Mouse (Mus musculus) urinary bladder, postnatal 14 days (tissue): Measurements from ENCODE around the gene Tesk1.

ENCODE experiments used
- DNase-seq: peaks from one replicate; pipeline ENCODE4 v3.0.0; 2021; ENCODE audit warnings: low spot score

Gene Tesk1

DNA sequence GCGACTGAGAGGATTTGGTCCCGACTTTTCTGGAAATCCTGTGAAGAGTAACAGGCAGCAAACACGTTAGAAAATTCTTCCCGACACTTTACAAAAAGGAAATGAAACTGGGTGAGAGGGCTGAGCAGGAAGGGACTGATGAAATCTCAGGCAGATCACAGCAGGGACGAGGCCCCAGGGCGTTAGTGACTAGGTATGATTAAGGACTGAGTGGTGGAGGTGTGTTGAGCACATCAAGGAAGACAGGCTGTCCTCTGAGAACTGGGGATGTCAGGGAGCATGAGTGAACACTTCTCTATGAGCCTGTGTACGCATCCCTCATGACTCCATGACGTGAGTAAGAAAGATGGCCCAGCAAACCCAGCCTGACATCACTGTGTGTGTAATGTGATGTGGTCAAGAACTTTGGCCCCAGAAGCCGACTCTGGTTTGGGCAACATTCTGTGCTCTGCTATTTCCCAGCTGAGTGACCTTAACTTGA lies 21.9 kb upstream of the Tesk1 start:
- DNase-seq = no peak

DNA sequence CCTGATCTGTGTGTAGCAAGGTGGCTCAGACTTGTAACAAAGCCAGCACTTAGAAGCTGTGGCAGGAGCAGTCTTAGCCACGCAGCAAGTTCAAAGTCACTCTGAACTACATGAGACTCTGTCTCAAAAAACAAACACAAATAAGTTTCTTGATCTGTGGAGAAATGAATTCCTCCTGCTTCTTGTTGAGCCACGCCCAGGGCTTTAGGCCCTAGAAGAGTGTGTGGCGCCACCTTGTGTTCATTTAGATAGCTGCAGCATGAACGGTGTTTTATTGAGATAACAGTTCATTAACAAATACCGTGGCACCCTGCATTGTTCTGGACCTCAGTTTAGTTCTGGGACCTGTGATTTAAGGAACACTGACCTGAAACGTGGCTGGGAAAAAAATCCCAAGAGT lies 21.4 kb upstream of the Tesk1 start:
- peak; percentile 84 for DNase-seq

DNA sequence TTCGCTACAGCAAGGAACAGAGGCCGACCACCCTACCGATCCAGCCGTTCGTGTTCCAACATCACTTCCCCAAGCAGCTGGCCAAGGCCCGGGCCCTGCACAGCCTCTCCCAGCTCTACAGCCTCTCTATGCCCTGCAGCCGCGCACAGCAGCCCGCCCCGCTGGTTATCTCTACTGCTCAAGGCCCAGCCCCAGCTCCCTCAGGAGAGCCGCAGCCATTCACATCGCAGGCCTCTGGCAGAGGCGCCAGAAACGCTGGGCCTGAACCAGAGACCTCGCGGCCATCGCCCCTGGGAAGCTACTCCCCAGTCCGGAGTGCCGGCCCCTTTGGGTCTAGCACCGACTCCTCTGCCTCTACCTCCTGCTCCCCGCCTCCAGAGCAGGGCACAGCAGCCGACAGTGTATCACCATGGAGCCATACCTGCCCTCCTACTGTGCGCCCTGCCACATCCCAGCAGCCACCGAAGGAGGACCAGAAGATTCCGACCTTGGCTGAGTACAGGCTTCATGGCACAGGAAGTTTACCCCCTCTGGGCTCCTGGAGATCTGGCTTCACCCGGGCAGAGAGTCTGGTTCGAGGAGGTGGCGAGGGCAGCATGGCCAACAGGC lies 20.0 kb upstream of the Tesk1 start:
- DNase-seq = no peak

DNA sequence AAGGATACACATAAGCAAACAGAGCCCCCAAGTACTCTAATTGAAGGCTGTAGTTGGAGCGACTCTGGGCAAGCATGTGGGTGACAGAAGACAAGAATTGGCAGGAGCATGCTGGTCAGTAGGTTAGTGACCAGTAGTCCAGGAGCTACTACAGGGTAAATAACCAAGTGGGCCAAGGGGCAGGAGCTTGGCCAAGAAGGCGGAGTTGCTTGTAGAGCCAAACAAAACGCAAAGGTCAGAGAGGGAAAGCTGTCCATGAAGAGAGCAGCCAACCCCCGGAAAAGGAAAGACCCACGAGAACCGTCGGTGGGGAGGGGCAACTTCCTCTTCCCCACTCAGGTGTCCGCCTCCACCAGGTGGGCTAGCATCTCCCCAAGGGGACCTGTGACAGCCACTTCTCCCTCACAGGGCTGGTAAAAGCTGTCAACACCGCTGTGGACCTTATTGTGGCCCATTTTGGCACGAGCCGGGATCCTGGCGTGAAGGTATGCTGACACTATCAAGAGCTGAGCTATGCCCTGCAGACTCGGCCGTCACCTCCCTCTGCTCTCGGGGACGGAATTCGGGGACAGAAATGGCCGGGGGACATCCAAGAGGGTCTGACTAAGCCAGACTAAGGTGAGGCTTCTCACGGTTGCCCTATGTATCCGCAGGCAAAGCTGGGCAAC lies 18.3 kb upstream of the Tesk1 start:
- no peak for DNase-seq

DNA sequence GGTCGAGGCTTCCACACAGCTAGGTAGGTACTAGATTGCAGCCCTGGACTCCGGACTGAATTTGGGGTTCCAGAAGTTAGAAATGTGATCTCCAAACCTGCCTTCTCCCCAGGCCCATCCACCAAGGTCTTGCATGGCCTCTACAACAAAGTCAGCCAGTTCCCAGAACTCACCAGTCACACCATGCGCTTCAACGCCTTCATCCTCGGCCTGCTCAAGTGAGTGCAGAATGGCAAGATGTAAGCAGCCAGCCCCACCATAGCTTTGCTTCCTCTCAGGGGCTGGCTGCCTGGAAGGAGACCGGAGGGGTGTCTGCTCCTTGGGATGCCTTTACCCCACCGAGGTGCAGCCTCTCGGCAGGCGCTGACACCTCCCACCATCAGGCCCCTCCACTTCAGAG lies 17.7 kb upstream of the Tesk1 start:
- no peak for DNase-seq

DNA sequence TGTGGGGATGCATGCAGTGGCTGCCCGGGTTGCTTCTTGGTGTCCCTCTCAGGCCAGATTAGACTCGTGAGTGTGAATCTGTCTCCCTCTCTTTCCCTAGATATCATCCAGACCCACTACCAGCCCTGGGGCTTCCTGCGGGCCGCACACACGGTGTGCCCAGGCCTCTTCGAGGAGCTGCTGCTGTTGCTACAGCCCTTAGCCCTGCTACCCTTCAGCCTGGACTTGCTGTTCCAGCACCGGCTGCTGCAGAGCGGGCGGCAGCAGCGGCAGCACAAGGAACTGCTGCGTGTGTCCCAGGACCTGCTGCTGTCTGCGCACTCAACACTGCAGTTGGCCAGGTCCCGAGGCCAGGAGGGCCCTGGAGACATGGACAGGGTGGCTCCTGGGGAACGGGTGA lies 16.5 kb upstream of the Tesk1 start:
- no peak for DNase-seq

DNA sequence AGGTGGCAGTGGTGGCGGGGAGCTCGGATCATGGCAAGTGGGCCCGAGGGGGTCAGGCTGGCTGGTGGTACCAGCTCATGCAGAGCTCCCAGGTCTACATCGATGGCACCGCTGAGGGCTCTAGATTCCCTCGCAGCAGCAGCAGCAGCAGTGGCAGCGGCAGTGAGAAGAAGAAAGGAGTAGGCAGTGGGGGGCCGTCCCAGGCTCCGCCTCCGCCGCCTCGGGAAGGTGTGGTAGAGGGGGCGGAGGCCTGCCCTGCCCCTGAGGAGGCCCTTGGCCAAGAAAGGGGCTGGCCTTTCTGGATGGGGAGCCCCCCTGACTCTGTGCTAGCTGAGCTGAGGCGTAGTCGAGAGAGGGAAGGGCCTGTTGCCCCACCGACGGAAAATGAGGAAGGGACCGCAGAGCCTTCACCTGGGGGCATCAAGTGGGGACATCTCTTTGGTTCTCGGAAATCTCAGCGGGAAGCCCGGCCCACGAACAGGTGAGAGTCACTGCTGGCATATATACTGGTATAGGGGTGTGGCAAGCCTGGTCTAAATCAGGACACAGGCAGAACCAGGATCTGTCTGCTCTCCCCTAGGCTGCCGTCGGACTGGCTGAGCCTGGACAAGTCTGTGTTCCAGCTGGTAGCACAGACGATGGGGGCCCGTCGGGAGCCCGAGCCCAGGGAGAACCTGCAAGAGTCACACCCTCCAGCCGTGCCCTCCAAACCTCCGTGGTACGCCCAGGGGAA lies 15.9 kb upstream of the Tesk1 start:
- DNase-seq = no peak

DNA sequence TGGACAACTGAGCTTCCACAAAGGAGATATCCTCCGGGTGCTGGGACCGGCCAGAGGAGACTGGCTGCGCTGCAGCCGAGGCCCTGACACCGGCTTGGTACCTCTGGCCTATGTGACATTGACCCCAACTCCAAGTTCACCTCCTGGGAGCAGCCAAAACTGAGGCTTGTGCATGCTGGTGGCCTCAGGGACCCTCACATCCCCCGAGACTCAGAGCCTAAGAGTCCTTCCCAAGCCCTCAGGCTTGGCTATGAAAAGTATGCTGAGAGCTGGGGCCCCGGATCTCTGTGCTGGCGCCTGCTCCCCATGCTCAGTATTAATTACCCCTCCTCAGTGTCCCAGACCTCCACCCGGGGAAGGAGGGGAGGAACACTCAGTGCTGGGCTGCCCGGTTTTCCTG lies 15.3 kb upstream of the Tesk1 start:
- no peak for DNase-seq

DNA sequence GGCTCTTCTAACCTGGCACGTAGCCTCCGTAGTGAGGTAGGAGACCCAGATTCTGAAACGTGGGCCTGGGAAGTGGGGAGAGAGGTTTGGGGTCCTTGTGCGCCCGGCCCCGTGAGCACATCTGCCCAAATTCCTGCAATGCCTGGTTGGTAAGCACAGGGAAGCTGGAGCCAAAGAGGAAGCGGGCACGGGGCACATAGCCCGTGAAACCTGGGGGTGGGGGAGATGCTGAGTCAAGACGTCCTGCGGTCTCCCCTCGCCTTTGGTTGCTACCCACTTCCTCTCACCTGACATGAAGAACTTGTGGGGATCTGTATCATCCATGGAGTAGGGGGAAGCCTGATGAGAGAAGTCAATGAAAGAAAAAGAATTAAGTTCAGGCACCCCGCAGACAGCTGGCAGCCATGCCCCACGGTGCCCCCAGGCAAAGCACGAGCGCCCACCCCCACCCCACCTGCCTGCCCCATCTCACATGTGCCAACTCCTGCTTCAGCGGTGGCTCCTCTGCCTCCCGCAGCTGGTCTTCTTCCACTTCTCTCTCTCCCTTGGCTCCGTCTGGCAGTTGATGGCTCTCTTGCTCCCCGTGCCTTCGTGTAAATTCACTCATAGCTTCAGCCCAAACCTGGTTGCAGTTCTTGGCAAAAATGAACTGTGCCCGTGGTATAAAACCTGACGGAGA lies 14.1 kb upstream of the Tesk1 start:
- DNase-seq = no peak

DNA sequence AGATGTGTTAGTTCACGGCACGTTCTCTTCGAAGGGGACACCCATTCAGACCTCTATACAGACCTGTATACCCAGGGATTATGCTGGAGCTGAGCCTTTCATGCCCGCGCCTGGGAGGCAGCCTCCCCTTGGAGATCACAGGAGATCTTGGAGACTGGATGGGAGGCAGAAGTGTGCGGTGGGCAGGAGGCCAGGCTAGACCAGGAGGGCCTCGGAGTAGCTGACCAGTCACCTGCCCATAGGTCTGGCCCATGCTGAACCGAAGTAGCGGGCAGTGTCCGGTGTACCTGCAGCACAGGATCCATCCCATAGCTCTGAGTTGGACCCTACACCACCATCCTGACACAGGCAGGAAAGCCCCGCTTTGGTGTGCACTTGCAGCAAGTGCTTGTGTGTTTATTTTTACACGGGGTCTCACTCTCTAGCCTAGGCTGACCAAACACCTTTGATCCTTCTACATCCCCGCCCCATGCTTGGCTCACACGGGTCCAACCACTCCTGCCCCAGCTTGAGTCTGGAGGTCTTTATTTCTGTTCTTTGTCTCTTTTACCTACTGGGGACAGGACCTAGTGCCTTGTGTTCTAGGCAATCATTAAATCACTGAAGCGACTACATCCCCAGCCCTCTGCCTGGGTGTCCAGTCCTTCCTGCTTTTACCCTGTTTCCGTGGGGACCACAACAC lies 13.4 kb upstream of the Tesk1 start:
- DNase-seq = no peak

DNA sequence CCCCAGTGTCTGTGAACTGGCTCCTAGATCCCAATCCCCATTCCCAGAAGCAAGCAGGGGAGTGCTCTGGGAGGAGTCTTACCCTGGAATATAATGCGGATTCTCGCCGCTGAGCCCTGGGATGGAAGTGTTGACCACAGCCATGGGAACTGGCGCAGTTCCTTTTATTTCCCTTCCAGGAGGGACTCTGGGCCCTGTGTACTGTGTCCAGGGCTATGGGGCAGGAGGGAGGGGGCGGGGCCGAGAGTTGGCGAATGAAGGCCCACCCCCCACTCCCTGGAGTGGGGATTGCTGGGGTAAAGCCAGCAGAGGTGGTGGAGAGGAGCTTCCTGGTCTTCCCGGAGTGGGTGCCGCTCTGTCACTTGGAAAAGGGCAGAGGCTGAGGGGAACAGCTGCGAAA lies 12.8 kb upstream of the Tesk1 start, which contains the start of gene Fam166b:
TSS of gene Fam166b (minus strand) at position 189 of the 400 bp plus-strand sequence.
- no peak for DNase-seq

DNA sequence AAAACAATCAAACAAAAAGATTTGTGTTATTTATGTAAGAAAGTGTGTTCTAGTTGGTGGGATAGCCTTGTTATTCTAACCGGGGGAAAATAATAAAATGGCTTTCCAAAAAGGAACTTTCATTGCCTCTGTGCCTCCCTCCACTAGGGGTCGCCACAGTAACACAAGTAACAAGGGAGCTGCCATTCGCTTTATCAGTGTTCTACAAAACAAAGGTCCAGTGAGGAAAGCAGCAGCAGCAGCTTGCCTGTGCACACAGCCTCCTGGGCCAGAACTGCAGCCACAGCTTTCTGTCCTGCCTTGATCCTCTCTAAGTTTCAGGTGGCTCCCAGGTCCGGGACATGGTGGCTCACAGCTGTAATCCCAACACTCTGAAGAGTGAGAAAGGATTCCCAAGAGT lies 10.0 kb upstream of the Tesk1 start:
- DNase-seq = peak; percentile 89

DNA sequence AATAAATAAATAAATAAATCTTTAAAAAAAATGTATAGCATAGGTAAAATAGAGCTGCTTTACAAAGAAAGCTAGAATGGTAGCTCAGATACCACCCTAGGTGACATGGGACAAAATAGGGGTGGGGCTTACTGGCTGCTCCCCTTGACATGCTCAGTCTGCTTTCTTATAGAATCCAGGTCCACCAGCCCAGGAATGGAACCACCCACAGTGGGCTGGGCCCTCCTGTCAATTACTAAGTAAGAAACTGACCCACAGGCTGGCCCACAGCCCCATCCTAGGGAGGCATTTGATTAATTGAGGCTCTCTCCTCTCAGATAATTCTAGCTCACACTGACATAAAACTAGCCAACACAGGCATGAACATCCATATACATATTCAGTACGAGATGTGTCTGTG lies 8.9 kb upstream of the Tesk1 start:
- DNase-seq = no peak

DNA sequence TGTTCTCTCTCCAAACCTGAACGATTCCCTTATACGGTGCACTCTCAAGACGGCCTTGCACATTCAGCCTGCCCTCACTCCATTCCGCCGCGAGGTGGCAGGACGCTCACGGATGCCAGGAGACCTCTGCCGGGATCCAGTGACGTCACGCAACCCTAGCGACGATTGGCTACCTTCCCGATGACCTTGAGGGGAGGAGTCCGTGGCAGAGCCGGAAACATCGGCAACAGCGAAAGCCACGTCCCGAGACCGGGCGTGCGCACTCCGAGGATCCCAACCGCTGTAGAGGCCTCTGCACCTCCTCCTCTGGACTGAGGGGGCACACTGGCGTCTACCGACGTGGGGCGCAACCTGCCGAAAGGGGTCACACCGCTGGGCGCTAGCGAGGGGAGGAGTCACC lies 305 bp downstream of the Tesk1 start:
- DNase-seq = peak; percentile 99

DNA sequence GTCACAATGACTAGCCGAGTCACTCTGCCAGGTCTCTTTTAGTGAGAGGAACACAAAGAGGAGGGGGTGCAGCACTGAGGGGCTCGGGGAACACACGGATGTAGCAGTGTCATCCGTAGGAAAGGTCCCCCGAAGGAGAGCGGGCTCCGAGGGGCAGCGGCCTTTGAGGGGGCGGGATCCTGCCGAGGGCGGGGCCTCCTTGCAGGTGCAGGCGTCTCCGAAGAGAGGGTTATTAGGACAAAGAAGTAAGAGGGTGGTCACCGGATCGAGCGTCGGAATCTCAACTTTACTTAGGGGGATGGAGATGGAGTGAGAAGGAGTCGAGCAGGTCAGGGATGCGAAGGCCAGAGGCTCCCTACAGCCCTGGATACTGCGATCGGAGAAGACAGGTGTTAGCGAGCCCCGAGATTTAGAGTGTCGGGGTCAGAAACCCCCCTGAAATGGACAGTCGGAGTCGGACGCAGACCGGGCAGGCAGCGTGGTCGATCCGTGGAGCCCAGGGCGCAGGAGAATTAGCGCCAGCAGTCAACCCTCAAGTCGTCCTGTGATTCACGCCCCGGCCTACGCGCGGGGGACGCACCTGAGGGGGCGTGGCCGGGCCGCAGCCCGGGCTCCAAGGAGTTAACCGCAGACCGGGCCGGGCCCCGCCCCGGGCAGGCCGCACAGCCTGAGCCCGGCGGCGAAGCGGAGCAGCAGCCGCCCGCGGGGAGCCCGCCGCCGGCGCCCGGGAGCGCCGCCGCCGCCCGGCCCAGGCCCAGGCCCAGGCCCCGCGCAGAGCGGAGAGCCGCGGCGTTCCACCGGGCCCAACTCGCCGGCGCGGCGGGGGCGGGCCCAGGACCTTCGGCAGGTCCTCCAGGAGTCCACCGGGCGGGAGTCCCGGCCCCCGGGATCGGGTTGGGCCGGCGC lies 970 bp downstream of the Tesk1 start:
- peak; percentile 83 for DNase-seq

DNA sequence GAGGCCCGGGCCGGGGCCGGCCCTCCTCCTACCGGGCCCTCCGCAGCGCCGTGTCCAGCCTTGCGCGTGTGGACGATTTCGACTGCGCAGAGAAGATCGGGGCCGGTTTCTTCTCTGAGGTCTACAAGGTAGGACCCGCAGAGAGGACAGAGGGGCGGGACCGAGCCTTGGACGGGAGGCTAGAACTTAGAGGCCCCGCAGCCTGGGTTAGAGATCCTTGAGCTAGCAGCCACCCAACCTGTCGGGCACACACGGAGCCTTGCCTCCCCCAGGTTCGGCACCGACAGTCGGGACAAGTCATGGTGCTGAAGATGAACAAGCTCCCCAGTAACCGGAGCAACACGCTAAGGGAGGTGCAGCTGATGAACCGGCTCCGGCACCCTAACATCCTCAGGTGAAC lies 1.8 kb downstream of the Tesk1 start:
- peak; percentile 35 for DNase-seq

DNA sequence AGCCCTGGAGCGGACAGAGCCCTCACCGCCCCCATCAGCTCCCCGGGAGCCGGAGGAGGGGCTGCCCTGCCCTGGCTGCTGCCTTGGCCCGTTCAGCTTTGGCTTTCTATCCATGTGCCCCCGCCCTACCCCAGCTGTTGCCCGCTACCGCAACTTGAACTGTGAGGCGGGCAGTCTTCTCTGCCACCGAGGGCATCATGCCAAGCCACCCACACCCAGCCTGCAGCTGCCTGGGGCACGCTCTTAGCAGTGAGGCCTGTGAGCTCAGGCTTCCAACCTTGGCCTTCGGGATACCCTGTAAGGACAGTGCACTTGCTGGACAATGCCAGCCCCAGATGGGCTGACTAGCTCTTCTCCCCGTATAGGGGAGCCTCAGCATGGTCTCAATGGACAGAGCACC lies 5.5 kb downstream of the Tesk1 start:
- no peak for DNase-seq

DNA sequence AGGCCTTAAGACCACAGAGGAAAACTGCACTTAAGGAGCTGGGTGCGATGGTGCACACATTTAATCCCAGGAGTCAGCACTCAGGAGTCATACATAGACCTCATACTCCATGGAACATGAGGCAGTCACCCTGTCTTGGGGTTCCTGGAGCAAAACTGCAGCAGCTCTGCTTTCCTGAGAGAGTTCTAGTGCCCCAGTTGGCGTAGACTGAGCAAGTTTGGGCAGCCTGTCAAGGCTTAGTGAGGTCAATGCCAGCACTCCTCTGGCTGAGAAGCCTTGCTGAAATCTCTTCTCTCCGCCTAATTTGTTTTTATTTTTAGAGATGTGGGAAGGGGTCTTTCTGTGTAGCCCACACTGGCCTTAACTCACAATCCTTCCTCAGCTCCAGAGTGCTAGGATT lies 6.8 kb downstream of the Tesk1 start:
- DNase-seq = no peak

DNA sequence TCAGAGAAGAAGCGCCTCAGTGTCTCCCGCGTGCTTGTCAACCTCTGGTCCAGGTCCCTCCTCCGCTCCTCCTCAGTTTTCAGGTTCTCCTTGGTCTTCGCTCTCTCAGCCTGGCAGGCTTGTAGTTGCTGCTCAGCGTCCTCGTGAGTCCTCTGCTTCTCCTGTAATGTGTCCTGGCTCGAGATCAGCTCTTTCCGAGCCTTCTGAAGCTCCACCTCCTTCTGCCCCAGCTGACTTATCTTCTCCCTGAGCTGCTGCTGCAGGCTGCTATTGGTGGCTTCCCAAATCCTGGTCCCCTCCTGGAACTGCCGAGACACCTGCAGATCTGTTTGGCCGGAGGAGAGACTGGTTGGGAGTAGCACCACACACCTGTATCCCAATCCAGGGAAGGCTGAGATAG lies 10.6 kb downstream of the Tesk1 start:
- no peak for DNase-seq

DNA sequence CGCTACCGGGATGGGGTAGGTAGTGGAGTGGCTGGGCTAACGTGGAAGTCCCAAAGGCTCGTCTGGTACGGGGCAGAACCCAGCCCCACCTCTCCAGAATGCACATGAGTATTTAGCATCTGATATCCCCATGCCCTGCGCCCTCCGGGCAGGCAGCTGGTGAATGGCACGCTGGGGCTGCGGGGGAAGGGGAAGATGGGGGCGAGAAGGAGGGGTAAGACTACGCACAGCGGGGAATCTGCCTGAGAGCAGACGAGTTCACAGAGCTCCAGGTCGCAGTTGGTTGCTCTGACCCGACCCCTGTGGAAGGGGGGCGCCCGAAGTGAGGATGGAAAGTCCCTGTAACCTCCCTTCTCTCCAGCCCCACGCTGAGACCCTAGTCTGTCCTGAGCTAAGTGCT lies 11.7 kb downstream of the Tesk1 start:
- DNase-seq = no peak
